Mouse (Mus musculus): ENCODE results near the gene 2900026A02Rik. TPM values are rescaled to one million over a fixed set of nuclear protein-coding genes. Genes with fewer than 3 reads are reported as not detected.

The 2900026A02Rik gene
- polyA plus RNA-seq, 1 experiment from 2014 or later, result 2.7 TPM

DNA sequence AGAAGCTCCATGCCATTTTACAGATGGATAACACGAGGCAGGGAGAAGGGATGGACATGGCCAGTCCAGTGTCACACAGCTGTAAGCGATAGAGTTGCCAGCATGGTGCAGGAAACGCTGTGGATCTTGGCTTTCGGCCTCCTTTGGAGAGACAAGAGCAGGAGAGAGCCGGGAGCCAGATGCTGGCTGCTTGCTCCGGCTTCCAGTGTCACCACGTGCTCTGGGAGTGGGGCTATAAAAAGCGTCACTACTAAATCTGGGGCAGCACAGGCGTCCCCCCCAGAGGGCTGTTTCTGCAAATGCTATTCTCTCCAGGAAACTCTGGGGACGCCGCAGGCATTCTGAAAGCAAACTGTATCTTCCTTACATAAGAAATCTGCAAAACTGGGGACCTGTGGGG, 78.5 kb downstream of the 2900026A02Rik start:
- TF ChIP-seq CTCF (IDR thresholded peaks at IDR 0.05; ENCODE audit: low read depth), result no peak
- no peak for TF ChIP-seq EP300 (IDR thresholded peaks at IDR 0.05; ENCODE audit: low read depth)
- 62% methylated on average over 11 of the region's 11 CpGs for WGBS (ENCODE audit: insufficient replicate concordance)
- Histone ChIP-seq H3K4me3 (ENCODE audit: low read depth, low read length) (no peak overlapping the region), H3K4me1 (ENCODE audit: insufficient read depth) (peaks cover 10% of the 10 kb centered on the region), H3K9ac (replicated peaks) (no peak overlapping the region), H3K9me3 (ENCODE audit: low read length) (no peaks in the 10 kb centered on the region), H3K4me2 (ENCODE audit: low read depth, low read length) (no peak overlapping the region), H3K27me3 (ENCODE audit: insufficient read depth, low read length) (0 out of 2 replicates have a peak, but pooled peaks cover 4% of the 10 kb centered on the region), H3K36me3 (replicated peaks; ENCODE audit: insufficient read depth, low read length) (no peaks in the 10 kb centered on the region), H3K27ac (ENCODE audit: low read depth) (no peak overlapping the region)
- no peak for DNase-seq
- ATAC-seq, result no peak

GRCm38 (mm10) chr5:113142018-113142417, 79.0 kb downstream of the 2900026A02Rik start:
- ATAC-seq (no peak), DNase-seq (no peak)
- no peaks in the 10 kb centered on the region for H3K36me3 ChIP-seq (replicated peaks; ENCODE audit: insufficient read depth, low read length)
- H3K4me3 ChIP-seq (ENCODE audit: low read depth, low read length), result no peak overlapping the region
- H3K9me3 ChIP-seq (ENCODE audit: low read length), result no peaks in the 10 kb centered on the region
- H3K27ac ChIP-seq (ENCODE audit: low read depth), result no peak overlapping the region
- H3K27me3 ChIP-seq (ENCODE audit: insufficient read depth, low read length), result 0 out of 2 replicates have a peak, but pooled peaks cover 4% of the 10 kb centered on the region
- TF ChIP-seq CTCF (IDR thresholded peaks at IDR 0.05; ENCODE audit: low read depth), result no peak
- no peak for TF ChIP-seq EP300 (IDR thresholded peaks at IDR 0.05; ENCODE audit: low read depth)
- WGBS (ENCODE audit: insufficient replicate concordance), result 89% methylated on average over 5 of the region's 5 CpGs
- peaks cover 12% of the 10 kb centered on the region for H3K4me1 ChIP-seq (ENCODE audit: insufficient read depth)
- H3K9ac ChIP-seq (replicated peaks), result no peak overlapping the region
- no peak overlapping the region for H3K4me2 ChIP-seq (ENCODE audit: low read depth, low read length)

DNA sequence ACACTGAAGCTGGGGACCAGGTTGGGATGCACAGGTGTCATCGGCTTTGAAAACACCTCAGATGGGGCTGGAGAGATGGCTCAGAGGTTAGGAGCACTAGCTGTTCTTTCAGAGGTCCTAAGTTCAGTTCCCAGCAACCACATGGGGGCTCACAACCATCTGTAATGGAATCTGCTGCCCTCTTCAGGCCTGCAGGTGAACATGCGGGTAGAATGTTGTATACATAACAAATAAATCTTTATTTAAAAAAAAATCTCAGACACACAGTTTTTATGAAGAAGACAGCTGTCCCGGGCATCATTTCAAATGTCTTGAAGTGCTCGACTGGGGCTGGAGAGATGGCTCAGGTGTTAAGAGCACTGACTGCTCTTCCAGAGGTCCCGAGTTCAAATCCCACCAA, 80.2 kb downstream of the 2900026A02Rik start:
- no peak for TF ChIP-seq EP300 (IDR thresholded peaks at IDR 0.05; ENCODE audit: low read depth)
- TF ChIP-seq CTCF (IDR thresholded peaks at IDR 0.05; ENCODE audit: low read depth), result 0 out of 2 replicates have a peak, but pooled peaks have one; percentile 18
- no peaks in the 10 kb centered on the region for H3K9me3 ChIP-seq (ENCODE audit: low read length)
- H3K36me3 ChIP-seq (replicated peaks; ENCODE audit: insufficient read depth, low read length), result no peaks in the 10 kb centered on the region
- H3K4me2 ChIP-seq (ENCODE audit: low read depth, low read length), result no peak overlapping the region
- no peak overlapping the region for H3K4me3 ChIP-seq (ENCODE audit: low read depth, low read length)
- 0 out of 2 replicates have a peak, but pooled peaks cover 4% of the 10 kb centered on the region for H3K27me3 ChIP-seq (ENCODE audit: insufficient read depth, low read length)
- DNase-seq, result no peak
- ATAC-seq, result no peak
- no peak overlapping the region for H3K9ac ChIP-seq (replicated peaks)
- WGBS (ENCODE audit: insufficient replicate concordance), result 84% methylated on average over 5 of the region's 5 CpGs
- 0 out of 2 replicates have a peak overlapping the region, but pooled peaks have one; percentile 93 for H3K27ac ChIP-seq (ENCODE audit: low read depth)
- H3K4me1 ChIP-seq (ENCODE audit: insufficient read depth), result peaks cover 16% of the 10 kb centered on the region

DNA sequence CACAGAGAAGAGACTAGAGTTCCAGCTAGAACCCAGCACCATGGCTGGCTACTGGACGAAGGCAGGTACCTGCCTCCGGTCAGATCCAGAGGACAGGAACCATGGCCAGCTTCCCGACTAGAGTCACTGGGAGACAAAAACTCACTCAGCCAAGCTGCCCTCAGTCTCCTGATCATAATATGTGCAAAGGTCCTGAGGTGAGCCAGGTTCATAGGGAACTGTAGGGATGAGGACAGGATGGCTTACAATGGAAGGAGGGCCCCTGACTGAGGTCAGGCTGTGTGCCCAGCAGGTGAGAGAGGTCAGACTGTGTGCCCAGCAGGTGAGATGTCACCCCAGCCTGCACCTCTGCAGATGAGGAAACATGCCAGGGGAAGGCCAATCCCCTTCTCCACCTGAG, 81.0 kb downstream of the 2900026A02Rik start:
- WGBS (ENCODE audit: insufficient replicate concordance), result 78% methylated on average over 3 of the region's 3 CpGs
- no peak for DNase-seq
- no peaks in the 10 kb centered on the region for H3K9me3 ChIP-seq (ENCODE audit: low read length)

DNA sequence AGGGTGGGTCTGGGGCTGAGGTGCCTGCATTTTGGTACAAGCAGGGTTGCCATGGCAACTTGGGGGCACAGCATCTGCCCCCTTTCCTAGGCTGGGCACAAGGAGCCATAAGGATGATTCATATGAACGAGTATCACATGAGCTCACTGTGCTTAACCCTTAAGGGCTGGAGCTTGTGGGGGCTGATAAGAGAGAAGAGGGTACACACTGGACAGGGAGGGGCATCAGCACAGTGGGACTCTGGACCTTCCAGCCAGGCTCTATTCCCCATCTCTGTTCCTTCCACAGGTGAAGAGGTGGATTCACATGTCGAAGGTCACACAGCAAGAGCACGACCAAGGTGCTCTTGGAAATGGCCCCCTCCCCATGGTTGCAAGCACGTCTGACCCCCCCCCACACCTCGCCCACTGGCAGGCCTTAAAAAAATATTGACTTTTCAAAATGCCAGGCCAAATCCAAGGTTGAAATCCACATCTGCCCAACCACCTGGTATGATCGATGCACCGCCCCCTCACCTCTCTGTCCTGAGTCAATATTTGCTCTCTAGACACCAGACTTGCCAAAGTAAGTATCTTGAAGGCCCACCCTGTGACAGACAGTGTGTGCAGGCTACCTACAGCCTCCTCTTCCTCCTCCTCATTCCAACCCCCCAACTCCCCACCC, 81.8 kb downstream of the 2900026A02Rik start:
- no peaks in the 10 kb centered on the region for H3K36me3 ChIP-seq (replicated peaks; ENCODE audit: insufficient read depth, low read length)
- H3K4me3 ChIP-seq (ENCODE audit: low read depth, low read length), result peak overlapping the region; percentile 58
- ATAC-seq (peak; percentile 64), DNase-seq (peak; percentile 72)
- WGBS (ENCODE audit: insufficient replicate concordance), result 52% methylated on average over 7 of the region's 7 CpGs
- H3K27ac ChIP-seq (ENCODE audit: low read depth), result peak overlapping the region; percentile 93
- H3K9me3 ChIP-seq (ENCODE audit: low read length), result no peaks in the 10 kb centered on the region
- H3K4me2 ChIP-seq (ENCODE audit: low read depth, low read length), result peak overlapping the region; percentile 66
- TF ChIP-seq CTCF (IDR thresholded peaks at IDR 0.05; ENCODE audit: low read depth) (no peak), EP300 (IDR thresholded peaks at IDR 0.05; ENCODE audit: low read depth) (peak; percentile 57; the same call in 1 of the 2 replicates)
- peaks cover 16% of the 10 kb centered on the region for H3K4me1 ChIP-seq (ENCODE audit: insufficient read depth)
- 0 out of 2 replicates have a peak, but pooled peaks cover 4% of the 10 kb centered on the region for H3K27me3 ChIP-seq (ENCODE audit: insufficient read depth, low read length)
- H3K9ac ChIP-seq (replicated peaks), result peak overlapping the region; percentile 80

More for the DNA sequence above, 81.0 kb downstream of the 2900026A02Rik start:
- Histone ChIP-seq H3K27me3 (ENCODE audit: insufficient read depth, low read length) (0 out of 2 replicates have a peak, but pooled peaks cover 4% of the 10 kb centered on the region), H3K4me3 (ENCODE audit: low read depth, low read length) (no peak overlapping the region), H3K4me2 (ENCODE audit: low read depth, low read length) (no peak overlapping the region), H3K36me3 (replicated peaks; ENCODE audit: insufficient read depth, low read length) (no peaks in the 10 kb centered on the region), H3K9ac (replicated peaks) (no peak overlapping the region), H3K27ac (ENCODE audit: low read depth) (peak overlapping the region; percentile 93), H3K4me1 (ENCODE audit: insufficient read depth) (peaks cover 12% of the 10 kb centered on the region)
- 0 out of 2 replicates have a peak, but pooled peaks have one; percentile 3 for ATAC-seq
- no peak for TF ChIP-seq CTCF (IDR thresholded peaks at IDR 0.05; ENCODE audit: low read depth)
- TF ChIP-seq EP300 (IDR thresholded peaks at IDR 0.05; ENCODE audit: low read depth), result no peak

GRCm38 (mm10) chr5:113138319-113139063, 82.5 kb downstream of the 2900026A02Rik start:
- Histone ChIP-seq H3K4me1 (ENCODE audit: insufficient read depth) (peaks cover 17% of the 10 kb centered on the region), H3K9ac (replicated peaks) (peak overlapping the region; percentile 80), H3K4me2 (ENCODE audit: low read depth, low read length) (peak overlapping the region; percentile 66), H3K4me3 (ENCODE audit: low read depth, low read length) (peak overlapping the region; percentile 58), H3K36me3 (replicated peaks; ENCODE audit: insufficient read depth, low read length) (no peaks in the 10 kb centered on the region), H3K27me3 (ENCODE audit: insufficient read depth, low read length) (0 out of 2 replicates have a peak, but pooled peaks cover 4% of the 10 kb centered on the region), H3K27ac (ENCODE audit: low read depth) (peak overlapping the region; percentile 93), H3K9me3 (ENCODE audit: low read length) (no peaks in the 10 kb centered on the region)
- WGBS (ENCODE audit: insufficient replicate concordance), result 1% methylated on average over 42 of the region's 43 CpGs
- DNase-seq (peak; percentile 65), ATAC-seq (peak; percentile 64)
- TF ChIP-seq EP300 (IDR thresholded peaks at IDR 0.05; ENCODE audit: low read depth), result no peak
- peak; percentile 46 for TF ChIP-seq CTCF (IDR thresholded peaks at IDR 0.05; ENCODE audit: low read depth)
